Mouse (Mus musculus) ZHBTc4 (cell line): Measurements from ENCODE around the gene Krt5.
"Not testable (repeated sequence)": the region's sequence is repeated elsewhere in the genome, so short reads cannot be mapped to it uniquely, and the experiment has no call there.

Experiments
- DNase-seq: peaks from one replicate; pipeline ENCODE4 v3.0.0-alpha.2; 2011; ENCODE audit warnings: low read depth, low spot score

Gene Krt5

GRCm38 (mm10) chr15:101712720-101713119 lies at the start of gene Krt5:
Krt5 (minus strand) TSS chr15:101712898.
- DNase-seq: no peak

DNA sequence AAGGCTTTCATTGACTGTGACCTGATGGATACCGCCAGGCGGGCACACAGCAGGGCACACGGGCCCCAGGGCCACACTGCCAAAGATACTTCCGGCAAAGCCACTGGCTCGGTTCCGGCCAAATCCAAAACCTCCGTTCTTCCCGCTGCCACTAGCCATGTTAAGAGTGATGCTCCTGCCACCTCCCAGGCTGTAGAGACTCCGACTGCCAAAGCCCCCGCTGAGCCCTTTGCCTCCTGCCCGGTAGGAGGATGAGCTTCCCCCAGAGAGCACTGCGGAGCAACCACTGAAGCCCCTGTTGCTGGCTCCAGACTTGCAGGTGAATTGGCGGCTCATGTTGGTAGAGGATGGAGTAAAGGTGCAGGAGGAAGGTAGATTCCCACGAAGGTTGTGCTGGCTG lies 30.0 kb upstream of the Krt5 start, which contains the start of gene Krt71:
Krt71 (minus strand) TSS at position 399 of the 400 bp plus-strand sequence.
- peak; percentile 37 for DNase-seq

DNA sequence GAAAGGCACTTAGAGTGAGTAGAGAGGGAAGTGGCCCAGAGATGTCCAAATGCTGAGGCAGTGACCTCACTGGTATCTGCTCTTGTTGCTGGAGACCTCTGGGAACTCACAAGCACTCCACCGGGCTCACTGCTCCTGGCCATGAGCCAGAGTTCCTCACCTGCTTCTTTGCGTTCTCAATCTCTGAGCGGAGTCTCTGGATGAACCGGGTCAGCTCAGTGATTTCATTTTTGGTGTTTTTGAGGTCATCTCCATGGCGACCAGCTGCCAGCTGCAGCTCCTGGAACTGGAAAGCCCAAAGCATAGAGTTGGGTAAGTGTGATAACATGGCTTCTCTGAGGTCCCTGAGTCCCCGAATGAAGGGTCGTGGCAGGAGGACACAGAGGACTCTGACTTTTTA lies 25.1 kb upstream of the Krt5 start:
- no peak for DNase-seq

DNA sequence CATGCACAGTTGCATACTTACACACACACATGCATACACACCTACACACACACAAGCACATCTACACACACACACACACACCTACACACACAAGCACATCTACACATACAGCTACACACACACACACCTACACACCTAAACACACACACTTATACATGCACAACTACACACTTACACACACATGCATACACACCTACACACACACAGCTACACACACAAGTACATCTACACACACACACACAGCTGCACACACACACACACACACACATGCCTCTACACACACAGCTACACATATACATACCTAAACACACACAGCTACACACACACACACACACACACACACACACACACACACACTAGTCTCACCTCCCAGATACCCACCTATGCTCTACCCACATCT lies 18.0 kb upstream of the Krt5 start:
- no peak for DNase-seq

DNA sequence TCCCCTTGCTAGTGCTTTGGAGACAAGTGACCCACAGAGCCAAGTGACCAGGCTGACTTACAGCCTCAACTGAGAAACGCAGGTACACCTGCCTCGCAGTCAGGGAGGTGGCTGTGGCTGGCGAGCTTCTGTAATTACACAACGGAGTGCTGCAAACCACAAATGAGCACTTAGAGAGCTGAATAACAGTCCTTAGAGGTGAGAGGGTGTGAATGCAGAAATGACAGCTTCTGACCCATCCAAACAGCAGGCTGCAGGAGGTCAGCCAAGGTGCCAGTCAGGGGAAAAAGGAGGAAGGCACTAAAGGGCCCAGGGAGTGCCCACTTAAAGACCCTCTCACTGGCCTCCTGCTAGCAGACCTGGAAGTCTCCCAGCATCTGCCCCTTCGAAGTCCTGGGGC lies 12.0 kb upstream of the Krt5 start:
- DNase-seq: no peak

DNA sequence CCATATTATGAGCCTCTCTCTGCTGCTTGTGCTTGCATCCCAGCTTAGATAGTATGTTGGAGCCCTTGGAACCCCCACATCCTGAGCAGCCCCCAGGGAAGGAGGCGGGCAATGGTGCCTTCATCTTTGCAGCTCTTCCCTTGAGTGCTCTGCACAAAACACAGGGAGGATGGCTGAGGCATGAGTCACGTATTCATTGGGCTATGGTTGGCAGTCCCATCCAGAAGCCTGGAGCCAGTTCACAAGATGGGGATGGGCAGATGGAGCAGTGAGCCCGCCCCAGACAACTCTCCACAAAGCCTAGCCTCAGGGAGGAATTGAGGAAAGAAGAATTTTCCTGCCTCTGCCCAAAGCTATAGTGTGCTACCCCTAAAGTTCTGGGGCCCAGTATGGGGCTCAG lies 3.1 kb upstream of the Krt5 start:
- DNase-seq: no peak

GRCm38 (mm10) chr15:101714356-101714755 lies 1.7 kb upstream of the Krt5 start:
- DNase-seq: no peak

- no peak for DNase-seq
Observed at GRCm38 (mm10) chr15:101713731-101714130, 1.0 kb upstream of the Krt5 start.

DNA sequence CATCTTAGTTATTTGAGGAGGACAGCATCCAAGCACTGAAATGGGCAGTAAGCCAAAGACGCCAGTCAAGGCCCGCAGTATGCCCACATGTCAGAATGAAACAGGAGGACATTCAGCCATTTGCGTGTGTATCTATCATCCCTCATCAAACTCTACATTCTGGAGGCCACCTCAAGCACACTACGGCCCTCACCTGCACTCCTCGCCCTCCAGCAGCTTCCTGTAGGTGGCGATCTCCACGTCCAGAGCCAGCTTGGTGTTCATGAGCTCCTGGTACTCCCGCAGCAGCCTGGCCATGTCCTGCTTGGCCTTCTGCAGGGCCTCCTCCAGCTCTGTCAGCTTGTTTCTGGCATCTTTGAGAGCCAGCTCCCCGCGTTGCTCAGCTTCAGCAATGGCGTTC lies 4.0 kb downstream of the Krt5 start:
- DNase-seq: peak; percentile 25

DNA sequence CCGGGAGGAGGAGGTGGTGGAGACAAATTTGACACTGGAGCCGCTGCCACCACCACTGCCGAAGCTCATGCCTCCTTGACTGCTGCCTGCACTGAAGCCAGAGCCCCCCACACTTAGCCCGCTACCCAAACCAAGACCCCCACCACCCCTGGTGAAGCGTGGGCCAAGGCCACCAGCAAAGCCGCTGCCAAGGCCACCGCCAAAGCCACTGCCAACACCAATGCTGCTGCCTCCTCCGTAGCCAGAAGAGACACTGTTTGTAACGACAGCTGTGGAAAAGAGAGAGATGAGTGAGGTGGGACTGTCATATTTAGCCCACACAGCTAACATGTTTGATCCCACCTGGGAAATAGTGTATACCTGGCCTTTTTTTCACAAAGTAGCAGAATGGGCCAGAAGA lies 5.2 kb downstream of the Krt5 start:
- DNase-seq: no peak

DNA sequence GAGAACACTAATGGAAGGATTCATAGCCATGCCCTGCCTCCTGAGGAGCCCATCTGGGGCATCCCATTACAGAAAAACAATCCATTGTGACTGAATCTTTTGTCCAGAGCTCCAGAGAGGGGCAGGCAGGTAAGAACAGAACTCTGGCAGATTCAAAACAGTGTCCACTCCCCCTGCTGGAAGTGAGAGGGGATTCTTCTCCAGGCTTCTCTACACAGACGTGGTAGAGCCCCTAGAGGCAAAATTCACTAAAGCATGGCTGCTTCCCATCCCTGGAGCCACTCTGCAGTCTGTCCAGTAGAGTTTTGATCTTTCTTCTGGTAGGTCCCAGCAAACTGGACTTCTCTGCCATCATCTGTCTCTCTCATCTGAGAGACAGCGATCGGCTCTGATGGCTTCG lies 8.6 kb downstream of the Krt5 start:
- peak; percentile 72 for DNase-seq

- peak; percentile 68 for DNase-seq
Observed at GRCm38 (mm10) chr15:101702380-101702779, 10.3 kb downstream of the Krt5 start.

- DNase-seq: no peak
Observed at GRCm38 (mm10) chr15:101699866-101700265, 12.8 kb downstream of the Krt5 start.

DNA sequence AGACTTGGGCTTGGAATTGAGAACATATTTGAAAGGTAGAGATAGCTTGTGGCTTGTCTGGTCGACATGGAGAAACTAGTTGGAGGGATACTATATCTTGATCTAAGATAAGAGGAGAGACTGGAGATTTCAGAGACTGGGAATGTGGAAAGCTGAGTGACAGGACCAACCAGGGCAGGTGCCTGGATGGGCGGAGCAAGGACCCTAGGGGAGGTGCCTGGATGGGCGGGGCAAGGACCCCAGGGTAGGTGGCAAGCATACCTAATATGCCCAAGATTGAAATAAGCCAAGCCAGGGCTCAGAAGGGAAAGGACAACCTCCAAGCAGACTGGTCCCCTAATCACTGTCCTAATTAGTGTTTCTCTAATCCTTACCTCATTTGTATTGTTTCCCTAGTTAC lies 13.5 kb downstream of the Krt5 start:
- no peak for DNase-seq

- DNase-seq: no peak
Observed at GRCm38 (mm10) chr15:101697326-101698188, 15.1 kb downstream of the Krt5 start.

DNA sequence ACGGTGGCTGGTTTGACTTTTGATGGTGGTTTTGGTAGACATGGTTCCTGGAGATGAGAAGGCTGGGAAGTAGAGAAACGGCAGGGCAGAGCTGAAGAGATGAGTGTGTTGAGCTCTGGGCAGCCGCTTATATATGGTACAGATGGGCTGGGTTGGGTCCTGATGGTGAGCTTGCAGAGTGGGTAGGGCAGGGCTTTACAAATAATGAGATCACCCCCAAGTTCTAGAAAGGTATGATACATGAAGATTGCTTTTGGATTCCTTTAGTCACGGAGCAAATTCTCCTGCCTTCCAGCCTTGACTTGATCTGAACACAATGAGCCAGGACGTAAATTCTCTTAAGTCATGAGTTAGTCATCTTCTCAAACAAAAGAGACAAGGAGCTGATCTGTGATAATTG lies 18.5 kb downstream of the Krt5 start, which contains the start of gene Krt6a:
Krt6a (minus strand) TSS at position 101 of the 400 bp plus-strand sequence.
- DNase-seq: no peak

DNA sequence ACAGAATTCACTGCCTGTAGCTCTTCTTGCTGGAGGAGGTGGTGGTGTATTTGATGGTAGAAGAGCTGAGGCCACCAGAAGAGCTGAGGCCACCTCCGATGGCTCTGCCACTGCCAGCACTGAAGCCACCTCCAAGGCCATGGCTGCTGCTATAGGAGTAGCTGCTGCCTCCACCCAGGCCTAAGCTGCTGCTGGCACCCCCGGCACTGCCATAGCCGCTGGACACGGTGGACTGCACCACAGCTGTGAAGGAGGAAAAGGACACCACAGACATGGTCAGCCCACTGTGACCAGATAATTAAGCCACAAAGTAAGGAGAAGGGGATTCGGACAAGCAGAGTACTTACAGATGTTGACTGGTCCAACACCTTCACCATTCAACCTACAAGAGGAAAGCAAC lies 22.2 kb downstream of the Krt5 start:
- DNase-seq: not testable (repeated sequence)

GRCm38 (mm10) chr15:101688161-101688560 lies 24.5 kb downstream of the Krt5 start:
- DNase-seq: no peak

- no peak for DNase-seq
Observed at GRCm38 (mm10) chr15:101680187-101680586, 32.5 kb downstream of the Krt5 start, which contains the start of gene Krt6b. Krt6b (minus strand) TSS chr15:101680287.

GRCm38 (mm10) chr15:101675978-101676377 lies 36.7 kb downstream of the Krt5 start:
- no peak for DNase-seq
